Mouse (Mus musculus) forebrain, embryonic 16.5 days (tissue): ENCODE results near the gene Spata33. TPM values are rescaled to one million over a fixed set of nuclear protein-coding genes. Genes with fewer than 3 reads are reported as not detected.
A peak's percentile ranks its signal among the peaks of the same experiment; 100 is the strongest.

ENCODE experiments used
- ATAC-seq: fragments of 200-750 bp; cut with Nextera tagmentation; 2 replicates; pipeline ENCODE4 v1.8.0; 2017; ENCODE audit warnings: mild to moderate bottlenecking, moderate library complexity
- H3K27ac ChIP-seq: fragments of 300-500 bp; sonication (generic); 2 replicates; pipeline ENCODE4 v1.5.1; 2014; ENCODE audit warnings: low read length, control low read depth
- H3K27me3 ChIP-seq: fragments of 300-500 bp; sonication (generic); replicated peaks from 2 replicates; pipeline ENCODE4 v1.6.1; 2014; ENCODE audit warnings: low read length; ENCODE audit not compliant: control insufficient read depth, insufficient read depth
- H3K36me3 ChIP-seq: fragments of 300-500 bp; sonication (generic); 2 replicates; pipeline ENCODE4 v1.6.1; 2014; ENCODE audit not compliant: control insufficient read depth, insufficient read depth
- H3K4me1 ChIP-seq: fragments of 300-500 bp; sonication (generic); replicated peaks from 2 replicates; pipeline ENCODE4 v1.6.1; 2014; ENCODE audit warnings: low read length; ENCODE audit not compliant: control insufficient read depth, insufficient read depth
- H3K4me2 ChIP-seq: fragments of 300-500 bp; sonication (generic); 2 replicates; pipeline ENCODE4 v1.6.1; 2014; ENCODE audit warnings: mild to moderate bottlenecking, low read length, control low read depth
- H3K4me3 ChIP-seq: fragments of 300-500 bp; sonication (generic); replicated peaks from 2 replicates; pipeline ENCODE4 v1.5.1; 2014; ENCODE audit warnings: mild to moderate bottlenecking, low read length, control low read depth
- H3K9ac ChIP-seq: fragments of 300-500 bp; sonication (generic); replicated peaks from 2 replicates; pipeline ENCODE4 v1.6.1; 2014; ENCODE audit warnings: low read depth, low read length, control low read depth
- H3K9me3 ChIP-seq: fragments of 300-500 bp; sonication (generic); 2 replicates; pipeline ENCODE4 v1.6.1; 2016; ENCODE audit warnings: low read length; ENCODE audit not compliant: control insufficient read depth
- WGBS: fragments of 180-500 bp; shearing (Covaris S2); extraction: QIAGEN DNeasy Blood & Tissue Kit; methylation state at CpG from one replicate; pipeline ENCODE4 v1.1.7; 2014; 5-methylcytosine and 5-hydroxymethylcytosine counted together
- polyA plus RNA-seq: library from polyadenylated mRNA; unstranded; fragments of >200 nt; fragmentation: Nextera tagmentation; extraction: Ambion mirVana; gene quantifications from 2 replicates; pipeline ENCODE4 v1.2.1, GENCODE M21; 2015

Spata33 gene
- polyA plus RNA-seq, 1 experiment from 2014 or later = 6.3 TPM

GRCm38 (mm10) chr8:123199864-123200263 lies 12.8 kb upstream of the Spata33 start:
- Histone ChIP-seq H3K9ac (no peak overlapping the region), H3K27ac (no peak overlapping the region), H3K4me2 (no peak overlapping the region), H3K9me3 (no peaks in the 10 kb centered on the region), H3K4me1 (no peaks in the 10 kb centered on the region), H3K27me3 (no peaks in the 10 kb centered on the region), H3K4me3 (no peak overlapping the region), H3K36me3 (no peaks in the 10 kb centered on the region)
- ATAC-seq = no peak
- 77% methylated on average over 14 of the region's 14 CpGs for WGBS

- Histone ChIP-seq H3K27me3 (no peaks in the 10 kb centered on the region), H3K36me3 (peaks cover 15% of the 10 kb centered on the region), H3K9me3 (no peaks in the 10 kb centered on the region), H3K4me3 (no peak overlapping the region), H3K4me1 (no peaks in the 10 kb centered on the region), H3K4me2 (no peak overlapping the region), H3K27ac (no peak overlapping the region), H3K9ac (peak overlapping the region; percentile 46)
- 24% methylated on average over 5 of the region's 5 CpGs for WGBS
- peak; percentile 49 for ATAC-seq
These were observed 10.3 kb upstream of the Spata33 start for GRCm38 (mm10) chr8:123202288-123202687.

- peaks cover 21% of the 10 kb centered on the region for H3K36me3 ChIP-seq
- H3K9me3 ChIP-seq = no peaks in the 10 kb centered on the region
- no peak overlapping the region for H3K9ac ChIP-seq
- WGBS = 83% methylated on average over 3 of the region's 3 CpGs
- no peak overlapping the region for H3K4me2 ChIP-seq
- no peak for ATAC-seq
- H3K27ac ChIP-seq = no peak overlapping the region
- H3K4me3 ChIP-seq = no peak overlapping the region
- H3K4me1 ChIP-seq = no peaks in the 10 kb centered on the region
- H3K27me3 ChIP-seq = no peaks in the 10 kb centered on the region
These were observed 9.1 kb upstream of the Spata33 start for GRCm38 (mm10) chr8:123203571-123203970.

- Histone ChIP-seq H3K27me3 (no peaks in the 10 kb centered on the region; the same call in 1 of the 2 replicates), H3K9me3 (no peaks in the 10 kb centered on the region), H3K4me2 (peak overlapping the region; percentile 92), H3K36me3 (peaks cover 9% of the 10 kb centered on the region), H3K4me1 (peaks cover 15% of the 10 kb centered on the region), H3K27ac (no peak overlapping the region), H3K4me3 (peak overlapping the region; percentile 64), H3K9ac (peak overlapping the region; percentile 77)
- 54% methylated on average over 10 of the region's 10 CpGs for WGBS
- no peak for ATAC-seq
These were observed 756 bp upstream of the Spata33 start for GRCm38 (mm10) chr8:123211876-123212275.

- H3K4me3 ChIP-seq = peak overlapping the region; percentile 64
- no peak overlapping the region for H3K27ac ChIP-seq
- peaks cover 15% of the 10 kb centered on the region for H3K4me1 ChIP-seq
- H3K4me2 ChIP-seq = peak overlapping the region; percentile 69
- no peaks in the 10 kb centered on the region for H3K9me3 ChIP-seq
- ATAC-seq = no peak; the same call in 1 of the 2 replicates
- no peaks in the 10 kb centered on the region; the same call in 1 of the 2 replicates for H3K27me3 ChIP-seq
- H3K36me3 ChIP-seq = peaks cover 2% of the 10 kb centered on the region; the same call in 1 of the 2 replicates
- WGBS = 18% methylated on average over 22 of the region's 22 CpGs
- H3K9ac ChIP-seq = peak overlapping the region; percentile 77
These were observed 613 bp downstream of the Spata33 start for GRCm38 (mm10) chr8:123213118-123213772.

- WGBS = 79% methylated on average over 3 of the region's 3 CpGs
- Histone ChIP-seq H3K9ac (no peak overlapping the region), H3K4me3 (no peak overlapping the region), H3K4me1 (peaks cover 15% of the 10 kb centered on the region), H3K27ac (no peak overlapping the region), H3K27me3 (peaks cover 2% of the 10 kb centered on the region; the same call in 1 of the 2 replicates), H3K9me3 (no peaks in the 10 kb centered on the region), H3K36me3 (no peaks in the 10 kb centered on the region), H3K4me2 (no peak overlapping the region)
- no peak for ATAC-seq
These were observed 2.8 kb downstream of the Spata33 start for GRCm38 (mm10) chr8:123215430-123215829.

GRCm38 (mm10) chr8:123220917-123221316 lies 8.3 kb downstream of the Spata33 start:
- Histone ChIP-seq H3K4me2 (no peak overlapping the region), H3K4me3 (no peak overlapping the region), H3K36me3 (no peaks in the 10 kb centered on the region), H3K4me1 (peaks cover 13% of the 10 kb centered on the region), H3K9ac (no peak overlapping the region), H3K27me3 (peaks cover 2% of the 10 kb centered on the region; the same call in 1 of the 2 replicates), H3K27ac (no peak overlapping the region), H3K9me3 (no peaks in the 10 kb centered on the region)
- 65% methylated on average over 1 of the region's 1 CpGs for WGBS
- no peak for ATAC-seq

GRCm38 (mm10) chr8:123224278-123225266 lies 11.9 kb downstream of the Spata33 start, which contains the start of gene Cdk10:
Gene Cdk10, plus strand, starts transcription at chr8:123224842.
- H3K4me1 ChIP-seq = peaks cover 13% of the 10 kb centered on the region
- H3K9me3 ChIP-seq = no peaks in the 10 kb centered on the region
- H3K36me3 ChIP-seq = peaks cover 6% of the 10 kb centered on the region
- peak within 1 kb of the TSS; percentile 85 for H3K4me2 ChIP-seq
- H3K4me3 ChIP-seq = peak within 1 kb of the TSS; percentile 79
- H3K9ac ChIP-seq = peak within 1 kb of the TSS; percentile 88
- peak; percentile 94 for ATAC-seq
- peaks cover 2% of the 10 kb centered on the region; the same call in 1 of the 2 replicates for H3K27me3 ChIP-seq
- H3K27ac ChIP-seq = peak within 1 kb of the TSS; percentile 82
- 3% methylated on average over 59 of the region's 59 CpGs for WGBS

- Histone ChIP-seq H3K4me3 (no peak overlapping the region), H3K9ac (no peak overlapping the region), H3K27me3 (no peaks in the 10 kb centered on the region), H3K36me3 (peaks cover 6% of the 10 kb centered on the region), H3K4me1 (peaks cover 13% of the 10 kb centered on the region), H3K4me2 (no peak overlapping the region), H3K27ac (no peak overlapping the region), H3K9me3 (no peaks in the 10 kb centered on the region)
- WGBS = 100% methylated on average over 1 of the region's 1 CpGs
- ATAC-seq = no peak
These were observed 15.8 kb downstream of the Spata33 start for GRCm38 (mm10) chr8:123228416-123228815.
